Mouse (Mus musculus) spleen, adult 2 months (tissue): ENCODE results near the gene Immp2l. TPM values are rescaled to one million over a fixed set of nuclear protein-coding genes. Genes with fewer than 3 reads are reported as not detected.
A peak's percentile ranks its signal among the peaks of the same experiment; 100 is the strongest.

Experiments used
- DNase-seq, 2 experiments: peaks; one replicate each; pipeline versions ENCODE4 v3.0.0 to v3.0.0-alpha.2; 2012 to 2021; ENCODE audit warnings: low spot score in 2 of 2, low read depth in 1 of 2
- H3K27ac ChIP-seq: fragments of 200-500 bp; 2 replicates; pipeline ENCODE4 v1.5.1; 2012; ENCODE audit warnings: low read length, inconsistent platforms; ENCODE audit not compliant: insufficient read depth
- H3K27me3 ChIP-seq: fragments of 200-500 bp; 2 replicates; pipeline ENCODE4 v1.6.1; 2012; ENCODE audit warnings: mild to moderate bottlenecking, moderate library complexity, low read length, inconsistent platforms; ENCODE audit not compliant: control insufficient read depth, insufficient read depth
- H3K36me3 ChIP-seq: fragments of 200-500 bp; 2 replicates; pipeline ENCODE4 v1.6.1; 2012; ENCODE audit warnings: mild to moderate bottlenecking, low read length, inconsistent platforms; ENCODE audit not compliant: control insufficient read depth, insufficient read depth
- H3K4me1 ChIP-seq: fragments of 200-500 bp; 2 replicates; pipeline ENCODE4 v1.6.1; 2011; ENCODE audit warnings: inconsistent platforms; ENCODE audit not compliant: control insufficient read depth, insufficient read depth, insufficient read length
- H3K4me3 ChIP-seq: fragments of 200-500 bp; 2 replicates; pipeline ENCODE4 v1.5.1; 2011; ENCODE audit warnings: mild to moderate bottlenecking, inconsistent platforms; ENCODE audit not compliant: insufficient read depth, insufficient read length; ENCODE audit errors: extremely low read depth
- CTCF ChIP-seq: fragments of 200-500 bp; IDR thresholded peaks from 2 replicates; pipeline ENCODE4 v1.5.1; 2011; ENCODE audit warnings: mild to moderate bottlenecking, inconsistent platforms; ENCODE audit not compliant: insufficient read depth, insufficient read length, insufficient replicate concordance; ENCODE audit errors: extremely low read depth
- POLR2A ChIP-seq: fragments of 200-500 bp; IDR thresholded peaks from 2 replicates; pipeline ENCODE4 v1.6.1; 2011; ENCODE audit warnings: low read depth, low read length, inconsistent platforms
- WGBS: fragments of 180-500 bp; shearing (Covaris S2); methylation state at CpG from one replicate; pipeline ENCODE4 v1.1.7; 2018; 5-methylcytosine and 5-hydroxymethylcytosine counted together
- polyA plus RNA-seq: library from polyadenylated mRNA; depleted of rRNA; stranded (reverse); fragments of >200 nt; gene quantifications from 2 replicates; pipeline ENCODE4 v1.2.3, GENCODE M21; 2012

Immp2l gene
- polyA plus RNA-seq, 1 experiment: 3.0 TPM

- Histone ChIP-seq H3K36me3 (no peaks in the 10 kb centered on the region), H3K27me3 (no peaks in the 10 kb centered on the region), H3K27ac (no peak overlapping the region), H3K4me1 (peaks cover 4% of the 10 kb centered on the region; the same call in 1 of the 2 replicates), H3K4me3 (no peak overlapping the region)
- WGBS: 31% methylated on average over 2 of the region's 2 CpGs
- no peak for TF ChIP-seq POLR2A
- DNase-seq: peak in 1 of 2 experiments; percentile 2
Measured at GRCm38 (mm10) chr12:41349814-41350213, 325.9 kb downstream of the Immp2l start.

GRCm38 (mm10) chr12:41351275-41351674 is 327.4 kb downstream of the Immp2l start:
- Histone ChIP-seq H3K4me3 (no peak overlapping the region), H3K27ac (no peak overlapping the region), H3K4me1 (peaks cover 4% of the 10 kb centered on the region; the same call in 1 of the 2 replicates), H3K36me3 (no peaks in the 10 kb centered on the region), H3K27me3 (no peaks in the 10 kb centered on the region)
- no peak for DNase-seq
- WGBS: 89% methylated on average over 2 of the region's 2 CpGs
- TF ChIP-seq POLR2A: no peak
- TF ChIP-seq CTCF: no peak

GRCm38 (mm10) chr12:41354857-41355256 is 331.0 kb downstream of the Immp2l start:
- no peaks in the 10 kb centered on the region for H3K36me3 ChIP-seq
- TF ChIP-seq POLR2A (no peak), CTCF (no peak)
- 0 out of 2 replicates have a peak, but pooled peaks cover 2% of the 10 kb centered on the region for H3K4me1 ChIP-seq
- no peak for DNase-seq
- H3K4me3 ChIP-seq: no peak overlapping the region
- no peaks in the 10 kb centered on the region for H3K27me3 ChIP-seq
- 88% methylated on average over 1 of the region's 1 CpGs for WGBS
- no peak overlapping the region for H3K27ac ChIP-seq

GRCm38 (mm10) chr12:41356040-41356439 is 332.1 kb downstream of the Immp2l start:
- Histone ChIP-seq H3K4me1 (no peaks in the 10 kb centered on the region), H3K4me3 (no peak overlapping the region), H3K27me3 (no peaks in the 10 kb centered on the region), H3K36me3 (no peaks in the 10 kb centered on the region), H3K27ac (no peak overlapping the region)
- TF ChIP-seq POLR2A: no peak
- TF ChIP-seq CTCF: no peak
- no peak for DNase-seq
- WGBS: 77% methylated on average over 3 of the region's 3 CpGs

- no peak for TF ChIP-seq POLR2A
- no peak for TF ChIP-seq CTCF
- no peaks in the 10 kb centered on the region for H3K4me1 ChIP-seq
- no peaks in the 10 kb centered on the region for H3K27me3 ChIP-seq
- H3K4me3 ChIP-seq: no peak overlapping the region
- no peaks in the 10 kb centered on the region for H3K36me3 ChIP-seq
- 78% methylated on average over 1 of the region's 1 CpGs for WGBS
- DNase-seq: no peak
- H3K27ac ChIP-seq: no peak overlapping the region
Measured at GRCm38 (mm10) chr12:41386685-41387084, 362.8 kb downstream of the Immp2l start.

- no peaks in the 10 kb centered on the region for H3K4me1 ChIP-seq
- H3K36me3 ChIP-seq: no peaks in the 10 kb centered on the region
- H3K27me3 ChIP-seq: no peaks in the 10 kb centered on the region
- no peak overlapping the region for H3K4me3 ChIP-seq
- H3K27ac ChIP-seq: no peak overlapping the region
- TF ChIP-seq CTCF: no peak
- TF ChIP-seq POLR2A: no peak
- no peak for DNase-seq
Measured at GRCm38 (mm10) chr12:41394231-41394630, 370.3 kb downstream of the Immp2l start.

GRCm38 (mm10) chr12:41401136-41401535 is 377.2 kb downstream of the Immp2l start:
- no peaks in the 10 kb centered on the region for H3K36me3 ChIP-seq
- DNase-seq: no peak
- H3K27ac ChIP-seq: no peak overlapping the region
- no peak for TF ChIP-seq CTCF
- no peaks in the 10 kb centered on the region for H3K27me3 ChIP-seq
- WGBS: 91% methylated on average over 1 of the region's 1 CpGs
- H3K4me1 ChIP-seq: no peaks in the 10 kb centered on the region
- no peak overlapping the region for H3K4me3 ChIP-seq

- Histone ChIP-seq H3K27ac (no peak overlapping the region), H3K36me3 (no peaks in the 10 kb centered on the region), H3K4me1 (no peaks in the 10 kb centered on the region), H3K27me3 (no peaks in the 10 kb centered on the region), H3K4me3 (no peak overlapping the region)
- 81% methylated on average over 3 of the region's 3 CpGs for WGBS
- TF ChIP-seq POLR2A (no peak), CTCF (no peak)
- no peak for DNase-seq
Measured at GRCm38 (mm10) chr12:41401923-41402322, 378.0 kb downstream of the Immp2l start.
